Mouse (Mus musculus) cerebellum, postnatal 4 days (tissue): ENCODE measurements around the gene Padi6.
A peak's percentile ranks its signal among the peaks of the same experiment; 100 is the strongest.

ENCODE experiments used
- DNase-seq, 2 experiments: peaks; one replicate each; pipeline ENCODE4 v3.0.0; 2022; ENCODE audit warnings: low spot score in 2 of 2, mixed read lengths in 1 of 2

Gene Padi6

DNA sequence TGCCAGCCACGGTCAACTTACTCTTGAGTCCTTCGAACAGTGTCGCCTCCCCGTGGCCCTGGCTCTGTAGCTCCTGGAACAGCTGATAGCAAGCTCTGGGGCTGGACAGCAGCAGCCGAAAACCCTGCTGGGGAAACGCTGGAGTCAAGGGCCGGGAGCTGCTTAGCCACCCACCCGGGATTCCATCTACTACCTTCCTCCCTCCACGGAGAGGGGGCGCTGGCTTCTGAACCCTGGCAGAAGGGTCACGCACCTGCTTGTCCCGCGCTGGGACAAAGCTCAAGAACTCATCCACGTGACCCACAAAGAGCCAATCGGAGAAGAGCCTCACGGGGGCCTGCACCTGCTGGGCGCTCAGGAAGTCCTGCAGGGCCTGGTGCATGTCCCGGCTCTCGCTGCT is 7.9 kb upstream of the Padi6 start:
- peak in 1 of 2 experiments; percentile 7 for DNase-seq

DNA sequence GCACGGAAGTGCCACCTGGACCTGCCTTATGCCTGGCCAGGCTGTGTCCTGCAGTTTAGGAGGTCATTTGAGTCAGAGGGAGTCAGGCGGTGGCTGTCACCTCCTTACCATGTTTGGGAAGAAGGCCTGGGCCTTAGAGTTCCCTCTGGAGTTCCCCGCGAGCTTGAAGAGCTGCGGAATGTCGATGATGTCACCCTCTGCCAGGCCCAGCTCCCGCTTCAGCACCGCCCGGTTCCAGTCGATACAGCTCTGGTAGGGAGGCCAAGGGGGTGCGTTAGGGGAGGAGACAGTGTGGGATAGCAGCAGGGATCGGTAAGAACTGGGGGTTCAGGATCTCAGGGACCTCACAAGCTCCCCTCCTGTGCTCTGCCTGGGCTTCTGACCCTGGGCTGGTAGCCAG is 5.5 kb upstream of the Padi6 start:
- DNase-seq, result no peak

DNA sequence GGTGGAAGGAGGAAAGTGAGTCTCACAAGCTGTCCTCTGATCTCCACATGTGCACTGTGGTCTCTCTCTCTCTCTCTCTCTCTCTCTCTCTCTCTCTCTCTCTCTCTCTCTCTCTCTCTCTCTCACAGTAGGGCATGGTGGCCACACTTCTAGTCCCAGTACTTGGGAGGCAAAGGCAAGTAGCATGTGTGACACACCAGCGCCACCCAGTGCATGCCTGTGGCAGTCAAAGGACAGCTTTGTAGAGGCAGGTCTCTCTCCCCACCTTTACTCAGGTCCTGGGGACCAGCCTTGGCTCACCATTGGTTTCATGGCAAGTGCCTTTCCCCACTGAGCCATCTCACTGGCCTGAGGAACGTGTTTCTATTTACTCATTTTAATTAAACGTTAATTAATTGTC is 2.2 kb upstream of the Padi6 start:
- peak in 1 of 2 experiments; percentile 50 for DNase-seq

- DNase-seq, result no peak
Measured at GRCm38 (mm10) chr4:140743086-140743485, 643 bp upstream of the Padi6 start.

GRCm38 (mm10) chr4:140741401-140741800 is 1.0 kb downstream of the Padi6 start:
- DNase-seq, result no peak

DNA sequence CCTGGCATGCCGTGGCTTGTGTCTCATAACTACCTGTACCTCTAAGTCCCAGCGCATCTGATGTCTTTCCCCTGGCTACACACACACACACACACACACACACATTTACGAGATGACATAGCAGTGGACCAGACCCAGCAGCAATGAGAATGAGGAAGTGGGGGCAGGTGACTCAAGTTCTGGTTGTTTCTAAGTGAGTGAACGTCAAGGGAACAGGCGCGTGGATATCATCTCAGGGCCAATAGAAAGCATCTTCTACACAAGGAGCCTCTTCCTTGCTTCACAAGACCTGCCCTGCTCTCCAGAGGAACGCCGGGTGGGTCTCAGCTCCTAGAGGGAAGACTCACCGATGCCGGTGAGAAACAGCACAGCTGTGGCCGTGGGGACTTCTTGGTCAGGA is 1.8 kb downstream of the Padi6 start:
- no peak for DNase-seq

- DNase-seq, result no peak
Measured at GRCm38 (mm10) chr4:140732871-140733270, 9.6 kb downstream of the Padi6 start.

- DNase-seq, result no peak
Measured at GRCm38 (mm10) chr4:140731654-140732053, 10.8 kb downstream of the Padi6 start.

DNA sequence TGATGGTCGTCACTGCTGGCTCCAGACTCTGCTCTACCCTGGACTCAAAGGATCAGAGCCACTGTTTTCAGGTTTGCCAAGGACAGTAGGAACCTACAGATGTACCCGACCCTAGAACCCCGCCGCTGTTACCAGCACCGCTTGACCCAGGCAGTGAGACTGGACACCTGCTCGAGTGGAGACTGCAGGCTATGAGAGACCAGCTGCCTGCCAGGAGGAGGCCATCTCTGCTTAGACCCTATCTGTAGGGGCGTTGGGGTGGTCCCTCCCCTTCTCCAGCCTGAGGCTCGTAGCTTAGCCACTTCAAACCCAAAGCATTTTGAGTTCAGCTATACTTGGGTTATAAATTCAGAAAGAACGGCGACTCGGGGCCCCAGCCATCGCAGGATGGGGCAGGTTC is 15.5 kb downstream of the Padi6 start:
- DNase-seq, result no peak

- DNase-seq, result no peak
Measured at GRCm38 (mm10) chr4:140724739-140725138, 17.7 kb downstream of the Padi6 start.

DNA sequence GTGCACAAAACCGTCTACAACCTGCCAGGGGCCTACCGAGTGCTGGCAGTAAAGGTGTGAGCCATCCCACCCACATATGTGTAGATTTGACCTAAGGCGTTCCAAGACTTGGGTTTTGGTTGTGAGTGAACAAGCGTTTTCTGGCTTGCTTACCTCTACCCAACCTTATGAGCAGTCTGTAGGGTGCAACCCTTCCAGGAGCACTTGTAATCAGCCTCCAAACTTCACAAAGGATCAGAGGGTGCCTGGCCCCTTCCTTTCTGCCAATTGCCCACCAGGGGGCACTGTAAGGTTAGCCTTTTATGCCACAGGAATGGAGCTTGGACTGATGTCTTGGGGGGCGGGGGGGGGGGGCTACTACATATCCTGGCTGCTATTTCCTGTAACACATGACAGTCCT is 18.6 kb downstream of the Padi6 start:
- DNase-seq, result peak in 1 of 2 experiments; percentile 44

DNA sequence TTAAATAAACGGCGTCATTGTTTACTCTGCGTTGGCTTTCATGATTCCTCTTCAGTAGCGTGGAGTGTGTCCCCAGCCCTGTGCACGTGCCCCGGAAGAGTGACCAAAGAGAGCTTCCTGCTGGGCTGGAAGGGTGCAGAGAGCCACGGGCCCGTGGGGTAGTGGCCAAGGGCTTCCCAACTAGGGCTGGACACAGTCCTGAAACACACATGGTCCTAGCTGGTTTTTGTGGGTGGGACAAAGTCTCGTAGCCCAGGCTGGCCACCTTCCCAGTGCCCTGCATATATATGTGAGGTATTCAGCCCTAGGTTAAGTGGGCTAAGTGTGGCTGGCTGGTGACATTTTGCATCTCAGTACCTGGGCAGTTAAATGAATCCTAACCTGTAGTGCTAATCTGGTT is 19.3 kb downstream of the Padi6 start:
- DNase-seq, result no peak

GRCm38 (mm10) chr4:140722710-140723109 is 19.7 kb downstream of the Padi6 start:
- no peak for DNase-seq

DNA sequence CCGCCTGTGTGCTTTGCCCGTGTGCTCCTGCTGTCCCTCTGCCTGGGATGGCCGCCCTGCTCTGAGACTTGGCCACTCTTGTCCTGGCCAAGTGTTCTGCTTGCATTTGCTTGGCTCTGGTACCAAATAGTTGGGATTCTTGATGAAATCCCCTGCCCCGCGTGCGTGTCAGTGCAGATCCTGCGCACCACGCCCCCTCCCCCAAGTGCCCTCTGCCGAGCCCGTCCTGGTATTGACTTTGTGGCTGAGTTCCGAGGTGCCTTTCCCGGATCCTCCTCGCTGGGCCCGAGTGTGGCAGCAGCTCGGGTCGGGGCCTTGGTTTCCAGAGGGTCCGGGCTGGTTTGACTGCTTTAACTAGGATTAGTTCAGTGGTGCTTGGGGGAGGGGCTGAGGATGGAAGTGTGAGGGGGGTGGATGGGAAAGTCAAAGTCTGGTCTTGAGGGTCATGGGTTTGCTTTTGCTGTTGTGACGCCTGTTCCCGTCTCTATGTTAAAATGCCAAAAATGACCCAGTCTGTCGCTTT is 20.4 kb downstream of the Padi6 start:
- no peak for DNase-seq

GRCm38 (mm10) chr4:140720091-140720490 is 22.4 kb downstream of the Padi6 start:
- DNase-seq, result no peak

DNA sequence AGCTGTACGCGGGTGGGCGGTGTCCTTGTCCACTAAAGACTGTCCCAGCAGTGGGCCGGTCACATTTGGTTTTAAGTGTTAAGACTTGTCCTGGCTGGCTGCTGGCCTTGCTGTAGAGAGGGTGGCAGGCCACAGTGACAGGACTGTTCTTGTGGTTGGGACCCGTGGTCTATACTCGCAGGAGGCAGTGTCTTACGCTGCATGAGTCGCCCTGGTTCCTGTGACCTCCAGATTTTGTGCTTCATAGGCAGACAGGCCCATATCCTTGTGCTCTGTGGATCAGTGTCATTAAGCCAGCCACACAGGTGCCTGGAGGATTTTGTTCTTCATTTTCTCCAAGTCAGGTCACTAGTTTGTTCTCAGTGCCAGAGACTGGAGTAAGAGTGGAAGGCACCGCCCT is 24.0 kb downstream of the Padi6 start:
- no peak for DNase-seq

GRCm38 (mm10) chr4:140716994-140717393 is 25.4 kb downstream of the Padi6 start:
- no peak for DNase-seq

DNA sequence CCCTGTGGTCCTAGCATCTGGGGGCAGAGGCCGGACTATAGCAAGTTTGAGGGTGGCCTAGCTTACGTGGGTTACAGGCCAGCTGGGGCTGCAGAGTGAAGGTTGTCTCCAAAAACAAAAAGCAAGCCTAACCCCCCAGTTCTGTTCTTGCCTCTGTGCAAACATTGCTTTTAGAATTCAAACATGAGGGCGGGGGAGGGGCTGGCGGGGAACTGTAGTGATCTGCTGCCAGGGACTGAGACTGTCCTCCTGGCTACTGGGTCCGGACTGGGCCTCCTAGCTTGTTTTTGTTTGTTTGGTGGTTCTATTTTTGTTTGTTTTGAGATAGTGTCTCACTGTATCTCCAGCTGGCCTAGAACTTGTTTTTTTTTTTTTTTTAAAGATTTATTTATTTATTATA is 27.9 kb downstream of the Padi6 start:
- DNase-seq, result no peak

DNA sequence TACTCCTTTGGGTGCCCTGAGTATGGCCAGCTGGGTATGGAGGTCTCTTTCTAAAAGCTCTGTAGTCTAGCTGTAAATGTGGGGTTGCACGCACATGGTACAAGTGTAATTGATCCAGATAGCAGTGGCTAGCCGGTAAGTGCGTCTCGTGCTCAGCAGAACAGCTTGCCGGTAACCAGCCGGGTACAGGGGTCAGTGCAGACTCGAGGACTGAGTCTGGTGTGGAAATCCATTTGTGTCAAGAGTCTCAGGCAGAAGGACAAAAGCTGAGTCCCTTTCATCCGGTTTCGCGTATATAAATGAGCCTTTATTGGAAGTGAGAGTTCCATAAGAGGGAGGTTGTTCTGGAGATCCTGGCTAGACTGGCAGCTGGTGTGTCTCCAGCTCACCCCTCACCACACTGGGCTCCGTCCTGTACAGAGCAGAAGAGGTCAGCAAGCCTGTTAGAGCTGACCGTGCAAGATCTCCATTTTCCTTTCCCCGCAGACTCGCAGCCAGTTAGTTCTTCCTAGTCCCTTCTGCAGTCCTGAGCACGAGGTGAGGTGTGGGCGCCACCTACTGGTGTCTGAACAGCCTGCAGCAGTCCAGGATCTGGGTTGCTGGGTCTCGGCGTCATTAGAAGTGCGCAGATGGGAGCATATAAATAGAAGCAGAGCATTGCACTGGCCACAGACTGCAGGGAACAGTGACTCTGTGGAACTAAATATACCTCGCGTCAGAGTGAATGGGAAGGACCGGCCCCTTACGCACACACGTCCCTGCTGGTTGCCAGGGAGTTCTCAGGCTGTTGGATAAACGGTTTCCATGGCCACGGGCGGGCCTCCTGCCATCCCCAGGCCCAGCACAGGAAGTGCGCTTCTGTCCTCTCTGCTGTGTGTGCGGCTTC is 28.7 kb downstream of the Padi6 start:
- peak; percentile 95 to 97 for DNase-seq

DNA sequence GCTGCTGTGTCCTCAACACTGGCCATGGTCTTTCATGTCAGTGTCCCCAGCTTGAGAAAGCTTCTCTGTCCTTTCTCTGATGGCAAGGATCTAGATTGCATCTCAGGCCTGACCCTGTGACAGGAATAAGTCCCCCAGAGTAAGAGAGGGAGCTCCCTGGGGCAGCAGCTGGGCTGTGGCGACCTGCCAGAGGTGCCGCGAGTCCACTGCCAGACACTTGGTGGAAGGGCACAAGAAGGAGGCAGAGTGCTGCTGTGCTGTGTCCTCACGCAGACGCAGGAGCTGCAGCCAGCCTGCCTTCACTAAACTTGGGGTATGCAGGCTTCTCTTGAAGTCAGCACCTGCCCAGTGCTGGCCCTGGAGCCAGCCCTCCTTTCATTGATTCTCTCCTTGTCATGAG is 31.1 kb downstream of the Padi6 start:
- DNase-seq, result no peak

- DNase-seq, result no peak
Measured at GRCm38 (mm10) chr4:140710781-140711180, 31.7 kb downstream of the Padi6 start.

DNA sequence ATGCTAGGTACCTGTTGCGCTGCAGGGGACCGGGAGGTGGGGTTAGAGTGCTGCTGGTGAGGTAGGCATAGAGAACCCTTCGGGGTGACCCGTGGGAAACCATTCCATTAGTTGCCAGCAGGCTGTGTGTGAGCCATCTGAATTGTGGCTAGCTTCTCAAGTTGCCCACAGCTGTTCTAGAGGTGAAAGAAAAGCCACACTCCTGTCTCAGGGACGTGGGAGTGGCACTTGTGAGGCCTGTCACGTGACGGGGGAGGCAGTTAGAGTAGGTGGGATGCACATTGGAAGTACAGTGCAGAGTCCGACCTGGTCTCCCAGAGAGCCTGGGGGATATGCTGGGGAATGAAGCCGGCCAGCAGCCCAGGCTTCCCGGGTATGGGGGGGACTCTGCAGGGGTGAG is 32.8 kb downstream of the Padi6 start:
- DNase-seq, result no peak

- DNase-seq, result no peak
Measured at GRCm38 (mm10) chr4:140709111-140709510, 33.3 kb downstream of the Padi6 start.
